Mouse (Mus musculus) frontal cortex, postnatal 36 days (tissue): ENCODE measurements around the gene R3hdm1.

ENCODE experiments used
- DNase-seq, 2 experiments: peaks; one replicate each; pipeline ENCODE4 v3.0.0; 2022; ENCODE audit warnings: low spot score in 2 of 2

R3hdm1 gene

GRCm38 (mm10) chr1:128285136-128285535, 182.0 kb downstream of the R3hdm1 start:
- DNase-seq, result no peak
